Mouse (Mus musculus): ENCODE measurements around the gene Bad. TPM values are rescaled to one million over a fixed set of nuclear protein-coding genes. Genes with fewer than 3 reads are reported as not detected.

The Bad gene
- polyA plus RNA-seq, 1 experiment from 2014 or later: 102 TPM

Small RNAs within 50 kb of the gene (microRNA-seq; reads per million reads assigned to microRNA genes)
- 1.2 reads per million for gene Mir6990

Other genes starting within 250 kb of the Bad start
- 26.7 and 27.4 TPM in 2 replicates for gene Rps6ka4, start 101.2 kb upstream of the Bad start, polyA plus RNA-seq (2015; fragmentation: Nextera tagmentation; extraction: Ambion mirVana)
- 1.7 and 2.4 TPM in 2 replicates for gene Ccdc88b, start 83.7 kb upstream of the Bad start, polyA plus RNA-seq (2015; fragmentation: Nextera tagmentation; extraction: Ambion mirVana)
- 128 and 132 TPM in 2 replicates for gene Trmt112, start 32.2 kb upstream of the Bad start, polyA plus RNA-seq (2015; fragmentation: Nextera tagmentation; extraction: Ambion mirVana)
- 652 and 658 TPM in 2 replicates for gene Prdx5, start 31.8 kb upstream of the Bad start, polyA plus RNA-seq (2015; fragmentation: Nextera tagmentation; extraction: Ambion mirVana)
- 15.7 and 18.0 TPM in 2 replicates for gene Esrra, start 20.0 kb upstream of the Bad start, polyA plus RNA-seq (2015; fragmentation: Nextera tagmentation; extraction: Ambion mirVana)
- gene Catsperz, start 16.5 kb upstream of the Bad start, polyA plus RNA-seq (2015; fragmentation: Nextera tagmentation; extraction: Ambion mirVana): 2.8 and 4.8 TPM in 2 replicates
- gene Kcnk4, start 7.3 kb upstream of the Bad start, polyA plus RNA-seq (2015; fragmentation: Nextera tagmentation; extraction: Ambion mirVana): 25.1 and 29.6 TPM in 2 replicates
- gene Gpr137, start 619 bp downstream of the Bad start, polyA plus RNA-seq (2015; fragmentation: Nextera tagmentation; extraction: Ambion mirVana): 70.2 and 76.2 TPM in 2 replicates
- gene Ppp1r14b, start 33.1 kb downstream of the Bad start, polyA plus RNA-seq (2015; fragmentation: Nextera tagmentation; extraction: Ambion mirVana): 132 and 173 TPM in 2 replicates
- gene Plcb3, start 34.6 kb downstream of the Bad start, polyA plus RNA-seq (2015; fragmentation: Nextera tagmentation; extraction: Ambion mirVana): 14.0 and 14.2 TPM in 2 replicates
- 215 and 225 TPM in 2 replicates for gene Fkbp2, start 38.6 kb downstream of the Bad start, polyA plus RNA-seq (2015; fragmentation: Nextera tagmentation; extraction: Ambion mirVana)
- 117 and 140 TPM in 2 replicates for gene Vegfb, start 45.8 kb downstream of the Bad start, polyA plus RNA-seq (2015; fragmentation: Nextera tagmentation; extraction: Ambion mirVana)
- 29.4 and 30.2 TPM in 2 replicates for gene Dnajc4, start 50.7 kb downstream of the Bad start, polyA plus RNA-seq (2015; fragmentation: Nextera tagmentation; extraction: Ambion mirVana)
- gene Nudt22, start 54.3 kb downstream of the Bad start, polyA plus RNA-seq (2015; fragmentation: Nextera tagmentation; extraction: Ambion mirVana): 23.5 and 27.1 TPM in 2 replicates
- 24.7 and 28.5 TPM in 2 replicates for gene Trpt1, start 54.3 kb downstream of the Bad start, polyA plus RNA-seq (2015; fragmentation: Nextera tagmentation; extraction: Ambion mirVana)
- 5.2 and 5.4 TPM in 2 replicates for gene Fermt3, start 77.6 kb downstream of the Bad start, polyA plus RNA-seq (2015; fragmentation: Nextera tagmentation; extraction: Ambion mirVana)
- 143 and 152 TPM in 2 replicates for gene Stip1, start 98.1 kb downstream of the Bad start, polyA plus RNA-seq (2015; fragmentation: Nextera tagmentation; extraction: Ambion mirVana)
- gene Macrod1, start 114.9 kb downstream of the Bad start, polyA plus RNA-seq (2015; fragmentation: Nextera tagmentation; extraction: Ambion mirVana): 6.0 and 8.2 TPM in 2 replicates
- gene Flrt1, start 163.9 kb downstream of the Bad start, polyA plus RNA-seq (2015; fragmentation: Nextera tagmentation; extraction: Ambion mirVana): 10.8 and 12.7 TPM in 2 replicates